Mouse (Mus musculus) embryonic facial prominence, embryonic 15.5 days (tissue): ENCODE data around the gene Cog5. TPM values are rescaled to one million over a fixed set of nuclear protein-coding genes. Genes with fewer than 3 reads are reported as not detected.

Source experiments
- ATAC-seq: fragments of 200-750 bp; cut with Nextera tagmentation; 2 replicates; pipeline ENCODE4 v1.8.0; 2017; ENCODE audit warnings: low read depth, moderate TSS enrichment; ENCODE audit not compliant: insufficient number of reproducible peaks, low FRiP score, low TSS enrichment
- H3K27ac ChIP-seq: fragments of 300-500 bp; sonication (generic); replicated peaks from 2 replicates; pipeline ENCODE4 v1.5.1; 2015; ENCODE audit warnings: mild to moderate bottlenecking, inconsistent platforms
- H3K27me3 ChIP-seq: fragments of 300-500 bp; sonication (generic); 2 replicates; pipeline ENCODE4 v1.6.1; 2015; ENCODE audit warnings: inconsistent platforms
- H3K36me3 ChIP-seq: fragments of 300-500 bp; sonication (generic); 2 replicates; pipeline ENCODE4 v1.6.1; 2015; ENCODE audit warnings: mild to moderate bottlenecking, inconsistent platforms
- H3K4me1 ChIP-seq: fragments of 300-500 bp; sonication (generic); 2 replicates; pipeline ENCODE4 v1.6.1; 2015; ENCODE audit warnings: inconsistent platforms
- H3K4me2 ChIP-seq: fragments of 300-500 bp; sonication (generic); replicated peaks from 2 replicates; pipeline ENCODE4 v1.6.1; 2015; ENCODE audit warnings: mild to moderate bottlenecking, inconsistent platforms
- H3K4me3 ChIP-seq: fragments of 300-500 bp; sonication (generic); replicated peaks from 2 replicates; pipeline ENCODE4 v1.5.1; 2015; ENCODE audit warnings: mild to moderate bottlenecking, inconsistent platforms
- H3K9ac ChIP-seq: fragments of 300-500 bp; sonication (generic); 2 replicates; pipeline ENCODE4 v1.6.1; 2015; ENCODE audit warnings: inconsistent platforms
- H3K9me3 ChIP-seq: fragments of 300-500 bp; sonication (generic); replicated peaks from 2 replicates; pipeline ENCODE4 v1.6.1; 2016; ENCODE audit warnings: inconsistent platforms
- WGBS: fragments of 180-500 bp; shearing (Covaris S2); methylation state at CpG from one replicate; pipeline ENCODE4 v1.1.7; 2015; 5-methylcytosine and 5-hydroxymethylcytosine counted together
- polyA plus RNA-seq: library from polyadenylated mRNA; unstranded; fragments of >200 nt; fragmentation: Nextera tagmentation; extraction: Ambion mirVana; gene quantifications from 2 replicates; pipeline ENCODE4 v1.2.1, GENCODE M21; 2015

The Cog5 gene
- polyA plus RNA-seq, 1 experiment from 2014 or later = 27.6 TPM

DNA sequence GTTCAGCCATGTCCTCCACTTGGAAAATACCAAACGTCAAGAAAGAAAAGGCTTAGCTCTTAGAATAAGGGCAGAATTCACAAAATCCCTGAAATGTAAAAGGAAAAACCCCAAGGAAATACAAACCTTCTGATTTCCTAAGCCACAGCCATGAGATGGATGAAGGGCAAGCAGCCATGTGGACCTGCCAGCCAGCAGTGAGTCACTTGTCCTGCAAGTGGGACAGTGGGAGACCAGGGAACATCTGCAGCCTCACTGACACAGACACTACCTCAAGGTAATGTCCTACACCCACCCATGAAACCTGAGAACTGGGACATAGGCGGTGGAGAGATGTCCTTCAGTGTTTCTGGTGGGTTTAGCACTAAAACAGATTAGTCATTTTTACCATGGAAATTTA lies 200.1 kb downstream of the Cog5 start:
- no peaks in the 10 kb centered on the region for H3K27me3 ChIP-seq
- no peak overlapping the region for H3K4me3 ChIP-seq
- H3K36me3 ChIP-seq = no peaks in the 10 kb centered on the region
- H3K27ac ChIP-seq = no peak overlapping the region
- WGBS = 67% methylated on average over 2 of the region's 2 CpGs
- no peak overlapping the region for H3K4me2 ChIP-seq
- no peaks in the 10 kb centered on the region for H3K4me1 ChIP-seq
- no peak overlapping the region for H3K9ac ChIP-seq
- H3K9me3 ChIP-seq = no peaks in the 10 kb centered on the region
- ATAC-seq = no peak

DNA sequence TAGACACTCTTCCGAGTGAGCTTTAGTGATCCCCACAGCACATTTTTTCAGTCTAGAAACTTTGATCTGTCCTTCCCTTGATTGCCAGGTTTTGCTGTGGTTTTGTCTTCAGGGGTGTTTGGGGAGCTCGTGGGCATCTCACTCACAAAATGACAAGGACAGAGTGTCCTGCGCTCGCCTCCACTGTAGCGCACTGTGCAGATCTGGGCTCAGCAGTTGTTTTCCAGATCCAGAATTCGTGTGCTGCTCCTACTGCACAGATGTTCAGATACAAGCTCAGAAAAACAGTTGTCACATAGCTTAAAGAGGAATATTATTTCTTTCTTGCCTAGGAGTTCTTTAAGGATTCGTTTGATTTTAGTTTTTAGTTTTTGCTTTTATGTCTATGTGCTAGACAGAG lies 203.1 kb downstream of the Cog5 start:
- Histone ChIP-seq H3K27ac (no peak overlapping the region), H3K4me2 (no peak overlapping the region), H3K4me3 (no peak overlapping the region), H3K9ac (no peak overlapping the region), H3K9me3 (no peaks in the 10 kb centered on the region), H3K36me3 (no peaks in the 10 kb centered on the region), H3K4me1 (no peaks in the 10 kb centered on the region), H3K27me3 (no peaks in the 10 kb centered on the region)
- ATAC-seq = no peak
- 74% methylated on average over 7 of the region's 7 CpGs for WGBS

DNA sequence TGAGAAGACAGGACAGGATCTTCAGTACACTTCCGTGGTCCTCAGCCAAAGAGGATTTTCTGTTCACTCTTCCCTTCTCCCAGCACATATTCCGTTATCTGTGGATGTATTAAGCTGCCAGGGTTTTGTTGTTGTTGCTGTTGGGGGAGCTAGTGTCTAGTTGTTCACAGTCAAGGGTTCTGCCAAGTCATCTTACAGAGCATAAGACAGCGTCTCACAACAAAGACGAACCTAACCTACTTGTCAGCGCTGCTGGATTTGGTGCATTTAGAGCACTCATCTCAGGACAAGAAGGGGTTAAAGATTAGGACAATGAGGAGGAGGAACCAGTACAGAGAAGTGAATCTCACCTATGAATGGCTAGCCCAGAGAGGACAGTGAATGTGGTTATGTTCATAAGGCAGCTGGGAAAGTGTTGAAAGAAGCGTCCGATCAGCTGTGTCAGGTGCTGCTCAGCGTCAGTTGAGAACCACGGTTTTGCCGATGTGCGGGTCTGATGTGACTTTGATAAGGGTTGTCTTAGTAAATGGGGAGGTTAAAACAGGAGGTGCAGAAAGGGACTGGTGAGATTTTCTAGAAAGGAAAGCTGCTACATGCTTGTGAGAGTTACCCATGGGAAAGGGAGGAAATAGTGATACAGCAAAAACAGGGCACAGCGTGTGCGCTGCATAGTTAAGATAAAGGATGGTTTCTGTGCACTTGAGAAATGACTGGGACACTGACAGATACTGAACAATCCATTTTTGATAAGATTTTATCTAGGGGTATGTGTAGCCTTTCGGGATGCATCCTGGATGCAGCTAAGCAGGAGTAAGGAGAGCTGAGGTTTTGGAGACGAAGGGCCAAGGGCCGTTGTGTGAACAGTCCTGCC lies 208.2 kb downstream of the Cog5 start:
- ATAC-seq = no peak
- 87% methylated on average over 16 of the region's 16 CpGs for WGBS
- Histone ChIP-seq H3K27ac (no peak overlapping the region), H3K27me3 (no peaks in the 10 kb centered on the region), H3K9ac (no peak overlapping the region), H3K9me3 (no peaks in the 10 kb centered on the region), H3K4me3 (no peak overlapping the region), H3K36me3 (no peaks in the 10 kb centered on the region), H3K4me2 (no peak overlapping the region), H3K4me1 (no peaks in the 10 kb centered on the region)

DNA sequence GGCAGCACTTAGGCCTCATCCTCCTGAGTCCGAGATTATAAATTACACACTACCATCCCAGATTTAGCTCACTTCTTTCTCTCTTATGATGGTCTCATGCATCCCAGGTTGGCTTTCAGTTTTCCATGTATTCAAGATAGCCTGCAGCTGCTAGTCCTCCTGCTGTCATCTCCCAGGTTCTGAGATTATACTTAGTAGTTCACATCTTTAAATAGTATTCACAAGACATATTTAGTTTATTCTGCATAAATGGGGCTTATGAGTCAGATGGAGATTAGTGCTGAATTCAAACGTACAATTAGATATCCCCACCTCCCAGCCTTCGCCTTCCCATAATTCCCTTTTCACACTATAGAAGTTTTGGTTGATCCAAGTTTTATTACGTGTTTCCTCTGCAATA lies 222.1 kb downstream of the Cog5 start:
- no peak for ATAC-seq
- Histone ChIP-seq H3K4me3 (no peak overlapping the region), H3K9me3 (no peaks in the 10 kb centered on the region), H3K27me3 (no peaks in the 10 kb centered on the region), H3K36me3 (no peaks in the 10 kb centered on the region), H3K4me2 (no peak overlapping the region), H3K9ac (no peak overlapping the region), H3K4me1 (no peaks in the 10 kb centered on the region), H3K27ac (no peak overlapping the region)
- 91% methylated on average over 4 of the region's 4 CpGs for WGBS

- Histone ChIP-seq H3K4me1 (no peaks in the 10 kb centered on the region), H3K9me3 (no peaks in the 10 kb centered on the region), H3K9ac (no peak overlapping the region), H3K4me3 (no peak overlapping the region), H3K4me2 (no peak overlapping the region), H3K27ac (no peak overlapping the region), H3K36me3 (peaks cover 11% of the 10 kb centered on the region; the same call in 1 of the 2 replicates), H3K27me3 (no peaks in the 10 kb centered on the region)
- ATAC-seq = no peak
- 64% methylated on average over 1 of the region's 1 CpGs for WGBS
Observed at GRCm38 (mm10) chr12:31882736-31883135, 228.1 kb downstream of the Cog5 start.

- WGBS = 84% methylated on average over 4 of the region's 4 CpGs
- Histone ChIP-seq H3K9me3 (no peaks in the 10 kb centered on the region), H3K27ac (no peak overlapping the region)
Observed at GRCm38 (mm10) chr12:31884365-31884764, 229.7 kb downstream of the Cog5 start.

DNA sequence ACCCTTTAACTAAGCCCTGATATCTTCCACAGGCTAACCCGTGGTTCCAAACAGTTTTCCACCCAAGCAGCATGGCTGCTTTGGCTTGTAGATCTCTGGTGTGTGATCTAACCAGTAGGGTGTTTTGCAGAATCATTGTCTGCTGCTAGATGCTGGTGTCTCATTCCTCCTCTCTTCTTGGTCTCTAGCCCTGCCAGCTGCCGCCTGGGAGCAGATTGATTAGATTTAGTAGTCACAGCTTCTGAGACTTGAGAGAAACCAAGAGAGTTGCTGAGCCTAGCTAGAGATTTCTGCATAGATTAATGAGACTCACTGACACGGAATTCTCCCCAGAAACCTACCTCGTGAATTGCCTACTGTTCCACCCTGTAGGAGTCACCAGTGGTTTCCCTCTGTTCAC lies 230.4 kb downstream of the Cog5 start:
- no peak overlapping the region for H3K4me2 ChIP-seq
- 79% methylated on average over 4 of the region's 4 CpGs for WGBS
- peaks cover 15% of the 10 kb centered on the region; the same call in 1 of the 2 replicates for H3K36me3 ChIP-seq
- H3K9ac ChIP-seq = no peak overlapping the region
- H3K4me3 ChIP-seq = no peak overlapping the region
- no peaks in the 10 kb centered on the region for H3K4me1 ChIP-seq
- H3K27me3 ChIP-seq = no peaks in the 10 kb centered on the region
- no peak for ATAC-seq
- H3K9me3 ChIP-seq = no peaks in the 10 kb centered on the region
- no peak overlapping the region for H3K27ac ChIP-seq

More at GRCm38 (mm10) chr12:31884365-31884764, 229.7 kb downstream of the Cog5 start:
- Histone ChIP-seq H3K36me3 (peaks cover 11% of the 10 kb centered on the region; the same call in 1 of the 2 replicates), H3K4me1 (no peaks in the 10 kb centered on the region), H3K4me3 (no peak overlapping the region), H3K4me2 (no peak overlapping the region), H3K9ac (no peak overlapping the region), H3K27me3 (no peaks in the 10 kb centered on the region)
- ATAC-seq = no peak

GRCm38 (mm10) chr12:31885844-31886606 lies 231.4 kb downstream of the Cog5 start:
- H3K4me3 ChIP-seq = no peak overlapping the region
- ATAC-seq = no peak
- peaks cover 15% of the 10 kb centered on the region; the same call in 1 of the 2 replicates for H3K36me3 ChIP-seq
- no peak overlapping the region for H3K4me2 ChIP-seq
- 93% methylated on average over 11 of the region's 11 CpGs for WGBS
- H3K27ac ChIP-seq = no peak overlapping the region
- no peaks in the 10 kb centered on the region for H3K9me3 ChIP-seq
- no peaks in the 10 kb centered on the region for H3K27me3 ChIP-seq
- no peaks in the 10 kb centered on the region for H3K4me1 ChIP-seq
- no peak overlapping the region for H3K9ac ChIP-seq

DNA sequence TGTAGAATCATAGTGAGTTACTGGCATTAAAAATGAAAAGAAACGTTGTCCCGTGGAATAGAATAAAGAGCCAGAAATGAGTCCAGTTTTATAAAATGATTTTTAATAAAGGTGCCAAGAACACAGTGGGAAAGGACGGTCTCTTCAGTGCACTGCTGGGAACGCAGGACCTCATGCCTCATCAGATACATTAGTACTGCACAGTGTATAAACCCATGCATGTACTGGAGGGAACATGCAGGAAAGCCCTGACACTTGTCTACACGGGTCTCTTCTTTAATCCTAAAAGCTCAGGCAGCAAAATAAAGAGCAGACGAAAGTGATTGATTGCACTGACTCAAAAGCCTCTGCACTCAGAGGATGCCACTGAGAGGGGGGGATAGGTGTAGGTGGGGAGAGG lies 236.0 kb downstream of the Cog5 start:
- no peak for ATAC-seq
- WGBS = 68% methylated on average over 6 of the region's 6 CpGs
- no peak overlapping the region for H3K4me3 ChIP-seq

DNA sequence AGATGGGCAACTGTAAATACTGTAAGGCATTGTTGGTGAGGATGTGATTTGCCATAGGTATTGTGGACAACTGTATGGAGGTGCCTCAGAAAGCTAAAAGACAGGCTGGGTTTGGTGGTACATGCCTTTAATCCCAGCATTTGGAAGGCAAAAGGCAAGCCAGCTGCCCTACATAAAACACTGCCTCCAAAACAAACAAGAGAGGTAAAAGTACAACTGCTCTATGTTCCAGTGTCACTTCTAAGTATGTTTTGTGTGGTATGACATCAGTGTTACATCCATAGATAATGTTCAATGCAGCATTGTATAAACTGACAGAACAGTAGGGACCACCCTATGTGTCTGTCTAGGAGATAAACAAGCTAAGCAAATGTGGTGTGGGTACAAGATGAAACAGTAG lies 237.4 kb downstream of the Cog5 start:
- no peaks in the 10 kb centered on the region for H3K9me3 ChIP-seq
- no peak overlapping the region for H3K4me3 ChIP-seq
- H3K4me1 ChIP-seq = no peaks in the 10 kb centered on the region
- peaks cover 4% of the 10 kb centered on the region; the same call in 1 of the 2 replicates for H3K36me3 ChIP-seq
- no peak overlapping the region for H3K9ac ChIP-seq
- H3K4me2 ChIP-seq = no peak overlapping the region
- no peaks in the 10 kb centered on the region for H3K27me3 ChIP-seq
- ATAC-seq = no peak
- H3K27ac ChIP-seq = no peak overlapping the region

More for the DNA sequence above, 236.0 kb downstream of the Cog5 start:
- no peaks in the 10 kb centered on the region for H3K4me1 ChIP-seq
- H3K36me3 ChIP-seq = peaks cover 15% of the 10 kb centered on the region; the same call in 1 of the 2 replicates
- no peaks in the 10 kb centered on the region for H3K27me3 ChIP-seq
- no peak overlapping the region for H3K9ac ChIP-seq
- no peak overlapping the region for H3K27ac ChIP-seq
- no peaks in the 10 kb centered on the region for H3K9me3 ChIP-seq
- H3K4me2 ChIP-seq = no peak overlapping the region

- H3K9me3 ChIP-seq = no peaks in the 10 kb centered on the region
- peaks cover 4% of the 10 kb centered on the region; the same call in 1 of the 2 replicates for H3K36me3 ChIP-seq
- no peak overlapping the region for H3K4me3 ChIP-seq
- no peak overlapping the region for H3K9ac ChIP-seq
- 91% methylated on average over 7 of the region's 7 CpGs for WGBS
- no peaks in the 10 kb centered on the region for H3K27me3 ChIP-seq
- H3K4me2 ChIP-seq = no peak overlapping the region
- H3K4me1 ChIP-seq = no peaks in the 10 kb centered on the region
- no peak overlapping the region for H3K27ac ChIP-seq
- ATAC-seq = no peak
Observed at GRCm38 (mm10) chr12:31892771-31893170, 238.1 kb downstream of the Cog5 start.
